Mouse (Mus musculus) heart, embryonic 12.5 days (tissue): ENCODE results near the gene Prkce. TPM values are rescaled to one million over a fixed set of nuclear protein-coding genes. Genes with fewer than 3 reads are reported as not detected.
A peak's percentile ranks its signal among the peaks of the same experiment; 100 is the strongest.

ENCODE experiments used
- ATAC-seq: fragments of 200-750 bp; cut with Nextera tagmentation; 2 replicates; pipeline ENCODE4 v1.8.0; 2017; ENCODE audit warnings: moderate TSS enrichment, moderate library complexity; ENCODE audit not compliant: insufficient number of reproducible peaks, low FRiP score
- H3K27ac ChIP-seq: fragments of 300-500 bp; sonication (generic); 2 replicates; pipeline ENCODE4 v1.5.1; 2016; ENCODE audit warnings: mild to moderate bottlenecking, moderate library complexity; ENCODE audit not compliant: poor library complexity, severe bottlenecking
- H3K27me3 ChIP-seq: fragments of 300-500 bp; sonication (generic); replicated peaks from 2 replicates; pipeline ENCODE4 v1.6.1; 2016; ENCODE audit warnings: mild to moderate bottlenecking, moderate library complexity
- H3K36me3 ChIP-seq: fragments of 300-500 bp; sonication (generic); 2 replicates; pipeline ENCODE4 v1.6.1; 2016; ENCODE audit warnings: mild to moderate bottlenecking, moderate library complexity
- H3K4me1 ChIP-seq: fragments of 300-500 bp; sonication (generic); replicated peaks from 2 replicates; pipeline ENCODE4 v1.6.1; 2016; ENCODE audit warnings: mild to moderate bottlenecking
- H3K4me2 ChIP-seq: fragments of 300-500 bp; sonication (generic); 2 replicates; pipeline ENCODE4 v1.6.1; 2016; ENCODE audit warnings: mild to moderate bottlenecking, moderate library complexity
- H3K4me3 ChIP-seq: fragments of 300-500 bp; sonication (generic); 2 replicates; pipeline ENCODE4 v1.5.1; 2016; ENCODE audit warnings: mild to moderate bottlenecking
- H3K9ac ChIP-seq: fragments of 300-500 bp; sonication (generic); 2 replicates; pipeline ENCODE4 v1.6.1; 2016; ENCODE audit warnings: mild to moderate bottlenecking, moderate library complexity
- H3K9me3 ChIP-seq: fragments of 300-500 bp; sonication (generic); replicated peaks from 2 replicates; pipeline ENCODE4 v1.6.1; 2016; ENCODE audit warnings: mild to moderate bottlenecking, moderate library complexity
- WGBS: fragments of 180-500 bp; shearing (Covaris S2); methylation state at CpG from one replicate; pipeline ENCODE4 v1.1.7; 2016; 5-methylcytosine and 5-hydroxymethylcytosine counted together
- polyA plus RNA-seq: library from polyadenylated mRNA; unstranded; fragments of >200 nt; fragmentation: Nextera tagmentation; extraction: Ambion mirVana; gene quantifications from 2 replicates; pipeline ENCODE4 v1.2.1, GENCODE M21; 2016

Gene Prkce
- polyA plus RNA-seq, 1 experiment from 2014 or later, result 12.0 TPM

DNA sequence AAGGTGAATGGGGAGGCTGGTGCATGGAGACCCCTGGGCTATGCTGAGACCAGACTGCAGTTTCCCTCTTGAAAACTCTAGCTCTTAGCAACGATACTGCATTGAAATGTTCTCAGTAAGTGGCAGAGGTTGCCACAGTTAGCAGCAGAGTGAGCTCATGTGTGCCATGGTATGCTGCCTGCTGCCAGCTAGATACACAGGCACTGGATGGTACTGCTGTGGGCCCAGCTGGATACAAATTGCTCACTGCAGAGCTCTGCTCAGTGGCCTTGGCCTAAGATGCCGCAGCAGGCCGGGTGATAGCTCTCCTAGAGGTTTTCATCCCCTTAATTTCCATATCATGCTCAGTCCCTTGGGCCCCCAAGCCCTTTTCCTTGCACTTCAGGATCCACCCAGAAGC lies 471.7 kb downstream of the Prkce start:
- no peak overlapping the region for H3K4me3 ChIP-seq
- WGBS, result 82% methylated on average over 3 of the region's 3 CpGs

DNA sequence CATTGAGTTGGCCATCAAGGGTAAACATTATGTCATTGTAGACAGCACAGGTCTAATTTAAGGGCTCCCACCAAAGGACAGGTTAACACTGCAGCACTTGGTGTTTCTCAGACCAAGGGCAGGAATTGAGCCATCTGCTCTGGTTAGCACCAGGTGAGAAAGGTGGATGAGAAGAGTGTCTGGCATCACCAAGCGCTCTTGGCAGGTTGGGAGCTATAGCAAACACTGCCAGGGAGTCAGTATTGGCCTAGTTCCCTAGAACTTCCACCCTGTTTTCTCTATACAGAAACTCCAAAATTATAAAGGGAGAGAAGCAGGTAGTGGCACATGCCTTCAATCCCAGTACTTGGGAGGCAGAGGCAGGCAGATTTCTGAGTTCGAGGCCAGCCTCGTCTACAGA lies 479.6 kb downstream of the Prkce start:
- Histone ChIP-seq H3K36me3 (no peaks in the 10 kb centered on the region), H3K4me2 (no peak overlapping the region), H3K4me1 (no peaks in the 10 kb centered on the region), H3K27ac (no peak overlapping the region), H3K9ac (no peak overlapping the region), H3K27me3 (no peaks in the 10 kb centered on the region), H3K4me3 (no peak overlapping the region), H3K9me3 (0 out of 2 replicates have a peak, but pooled peaks cover 4% of the 10 kb centered on the region)
- 91% methylated on average over 3 of the region's 3 CpGs for WGBS
- ATAC-seq, result no peak

More for the DNA sequence above, 471.7 kb downstream of the Prkce start:
- no peak for ATAC-seq
- Histone ChIP-seq H3K27ac (no peak overlapping the region), H3K4me2 (no peak overlapping the region), H3K4me1 (no peaks in the 10 kb centered on the region; the same call in 1 of the 2 replicates), H3K9me3 (no peaks in the 10 kb centered on the region), H3K36me3 (0 out of 2 replicates have a peak, but pooled peaks cover 11% of the 10 kb centered on the region), H3K27me3 (no peaks in the 10 kb centered on the region), H3K9ac (no peak overlapping the region)

DNA sequence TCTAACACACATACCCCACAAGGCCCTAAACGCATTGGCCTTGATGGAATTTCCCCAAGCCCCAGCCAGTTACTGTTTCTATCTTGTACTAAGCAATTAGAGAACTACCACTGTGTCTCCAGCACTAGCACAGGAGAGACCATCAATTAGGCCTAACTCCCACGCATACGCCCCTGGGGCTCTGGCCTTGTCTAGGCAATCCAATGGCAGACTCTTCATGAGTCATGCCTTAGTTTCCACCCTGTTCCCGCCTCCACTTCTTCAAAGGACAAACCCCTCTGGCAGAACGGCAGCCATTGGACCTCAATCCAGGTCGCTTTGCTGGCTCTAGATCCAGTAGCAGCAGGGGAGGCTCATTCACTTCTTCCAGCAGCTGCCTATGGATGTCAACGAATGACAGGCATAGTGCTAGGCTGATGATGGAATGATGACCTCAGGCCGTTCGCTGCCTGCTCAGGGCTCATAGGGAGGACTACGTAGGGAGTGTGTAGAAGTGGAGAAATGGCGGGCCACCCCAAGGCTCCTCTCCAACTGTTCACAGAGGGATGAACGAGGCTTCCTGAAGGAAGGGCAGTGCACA lies 481.4 kb downstream of the Prkce start:
- H3K36me3 ChIP-seq, result no peaks in the 10 kb centered on the region
- H3K27me3 ChIP-seq, result no peaks in the 10 kb centered on the region
- H3K9ac ChIP-seq, result no peak overlapping the region
- no peak overlapping the region for H3K4me2 ChIP-seq
- 0 out of 2 replicates have a peak, but pooled peaks cover 4% of the 10 kb centered on the region for H3K9me3 ChIP-seq
- ATAC-seq, result no peak
- H3K27ac ChIP-seq, result no peak overlapping the region
- no peak overlapping the region for H3K4me3 ChIP-seq
- no peaks in the 10 kb centered on the region for H3K4me1 ChIP-seq
- WGBS, result 86% methylated on average over 12 of the region's 12 CpGs

DNA sequence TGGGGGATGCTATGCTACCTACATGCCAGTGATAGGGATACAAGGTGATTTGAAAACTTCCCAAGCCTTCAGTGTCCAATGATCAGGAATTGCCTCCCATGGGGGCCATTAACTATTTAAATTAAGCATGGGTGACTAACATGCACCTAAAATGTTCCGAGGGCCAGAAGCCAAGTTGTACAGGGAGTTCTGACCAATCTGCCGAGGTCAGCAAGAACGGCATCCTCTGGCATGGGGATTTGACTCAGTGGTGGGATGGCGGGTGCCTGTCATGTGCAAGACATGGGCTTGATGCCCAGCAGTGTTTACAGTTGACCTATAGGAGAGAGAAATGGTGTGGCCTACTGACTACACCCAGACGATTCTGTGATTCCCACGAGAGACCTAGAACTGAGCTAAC lies 482.7 kb downstream of the Prkce start:
- no peaks in the 10 kb centered on the region for H3K27me3 ChIP-seq
- 89% methylated on average over 6 of the region's 6 CpGs for WGBS
- peaks cover 3% of the 10 kb centered on the region; the same call in 1 of the 2 replicates for H3K36me3 ChIP-seq
- H3K9me3 ChIP-seq, result 0 out of 2 replicates have a peak, but pooled peaks cover 4% of the 10 kb centered on the region
- H3K4me2 ChIP-seq, result no peak overlapping the region
- no peak overlapping the region for H3K27ac ChIP-seq
- H3K4me3 ChIP-seq, result no peak overlapping the region
- no peak overlapping the region for H3K9ac ChIP-seq
- H3K4me1 ChIP-seq, result no peaks in the 10 kb centered on the region
- no peak for ATAC-seq

DNA sequence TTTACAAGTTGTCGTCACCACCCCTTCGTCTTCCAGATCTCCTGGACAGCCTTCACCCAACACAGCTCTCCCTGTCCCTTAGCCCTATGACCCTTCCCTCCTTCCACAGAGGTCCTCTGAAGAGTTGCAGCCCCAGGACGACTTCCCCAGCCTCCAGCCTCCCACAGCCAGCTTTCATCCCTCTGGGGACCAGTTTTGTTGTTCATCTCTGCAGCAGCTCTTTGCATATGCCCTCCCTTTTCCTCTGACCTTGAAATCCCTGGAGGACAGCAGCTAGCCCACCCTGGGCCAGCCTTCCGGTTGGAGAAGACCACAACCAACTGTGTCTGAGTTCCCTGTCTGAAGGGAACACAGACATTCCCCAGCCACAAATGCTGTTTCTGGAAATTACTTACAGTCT lies 483.5 kb downstream of the Prkce start:
- Histone ChIP-seq H3K27me3 (no peaks in the 10 kb centered on the region), H3K4me1 (no peaks in the 10 kb centered on the region), H3K9me3 (0 out of 2 replicates have a peak, but pooled peaks cover 4% of the 10 kb centered on the region), H3K9ac (no peak overlapping the region), H3K4me2 (no peak overlapping the region), H3K27ac (no peak overlapping the region), H3K4me3 (no peak overlapping the region), H3K36me3 (peaks cover 3% of the 10 kb centered on the region; the same call in 1 of the 2 replicates)
- ATAC-seq, result no peak
- WGBS, result 56% methylated on average over 4 of the region's 4 CpGs

DNA sequence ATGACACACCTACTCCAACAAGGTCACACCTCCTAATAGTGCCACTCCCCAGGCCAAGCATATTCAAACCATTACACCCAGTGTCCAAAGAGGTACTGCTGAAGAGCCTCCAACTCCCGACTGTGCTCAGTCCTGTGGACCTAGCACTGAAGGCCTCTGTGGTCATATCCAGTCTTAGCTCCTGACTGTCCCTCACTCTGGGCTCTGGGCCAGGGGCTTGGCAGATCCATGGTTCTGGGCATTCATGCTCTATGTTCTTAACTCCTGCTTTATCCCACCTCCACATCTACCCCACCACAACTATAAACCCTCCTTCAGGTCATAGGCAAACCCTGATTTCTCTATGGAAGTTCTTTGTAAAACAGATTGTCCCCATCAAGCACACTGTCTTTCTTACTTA lies 485.2 kb downstream of the Prkce start:
- Histone ChIP-seq H3K4me1 (no peaks in the 10 kb centered on the region), H3K36me3 (peaks cover 3% of the 10 kb centered on the region; the same call in 1 of the 2 replicates), H3K27me3 (no peaks in the 10 kb centered on the region), H3K9ac (no peak overlapping the region), H3K9me3 (no peaks in the 10 kb centered on the region), H3K4me2 (no peak overlapping the region), H3K4me3 (no peak overlapping the region), H3K27ac (no peak overlapping the region)
- 78% methylated on average over 1 of the region's 1 CpGs for WGBS
- no peak for ATAC-seq

DNA sequence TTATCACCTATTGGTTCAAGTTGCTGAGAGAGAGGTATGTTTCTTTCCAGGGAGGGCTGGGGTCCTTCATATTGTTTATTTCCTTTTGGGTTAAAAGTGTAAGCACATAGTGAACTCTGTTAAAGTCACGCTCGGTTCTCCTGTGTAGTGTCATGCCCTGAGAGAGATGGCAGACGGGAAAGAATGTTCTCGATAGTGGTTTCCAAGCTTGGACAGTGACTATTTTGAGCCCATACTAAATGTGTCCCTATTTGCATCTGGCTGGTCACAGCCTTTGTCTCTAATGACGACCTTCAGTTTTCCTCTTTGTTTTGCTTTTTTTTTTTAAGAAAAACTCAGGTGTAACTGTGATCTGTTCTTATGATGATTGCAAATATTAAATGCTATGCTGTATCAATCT lies 488.8 kb downstream of the Prkce start:
- Histone ChIP-seq H3K27ac (no peak overlapping the region), H3K27me3 (no peaks in the 10 kb centered on the region), H3K4me2 (no peak overlapping the region), H3K9me3 (no peaks in the 10 kb centered on the region), H3K36me3 (peaks cover 3% of the 10 kb centered on the region; the same call in 1 of the 2 replicates), H3K4me1 (no peaks in the 10 kb centered on the region), H3K9ac (no peak overlapping the region), H3K4me3 (no peak overlapping the region)
- ATAC-seq, result no peak
- 45% methylated on average over 5 of the region's 5 CpGs for WGBS

DNA sequence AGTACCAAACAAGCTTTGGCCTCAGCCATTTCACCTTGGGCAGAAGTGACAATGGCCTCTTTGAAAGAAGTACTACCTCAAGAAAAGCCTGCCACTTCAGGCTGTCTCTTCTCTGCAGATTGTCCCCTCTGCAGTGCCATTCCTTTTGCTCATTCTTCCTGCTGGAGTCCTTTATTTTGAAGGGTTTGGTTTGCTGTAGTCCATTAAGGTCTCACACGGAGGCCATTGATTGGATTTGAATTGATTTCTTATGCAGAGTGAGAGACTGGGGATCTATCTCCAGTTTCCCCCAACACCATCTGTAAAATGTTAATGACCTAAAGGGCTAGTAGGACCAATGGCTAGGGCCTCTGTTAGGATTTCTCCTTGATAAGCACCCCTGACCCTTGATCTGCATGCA lies 494.7 kb downstream of the Prkce start:
- WGBS, result 64% methylated on average over 1 of the region's 1 CpGs

DNA sequence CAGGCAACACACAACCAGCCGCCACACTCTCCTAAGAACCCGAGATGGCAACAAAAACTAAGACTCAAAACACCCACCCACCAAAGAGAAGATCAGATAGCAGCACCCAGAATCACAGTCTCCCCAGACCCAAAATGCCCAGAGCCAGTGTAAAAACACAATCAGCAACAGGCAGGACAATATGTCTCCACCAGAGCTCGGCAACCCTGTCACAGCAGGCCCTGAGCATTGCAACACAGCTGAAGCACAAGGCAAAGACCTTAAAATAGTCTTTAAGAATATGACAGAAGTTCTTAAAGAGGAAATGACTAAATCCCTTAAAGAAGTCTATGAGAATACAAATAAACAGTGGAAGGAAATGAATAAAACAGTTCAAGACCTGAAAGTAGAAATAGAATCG lies 495.9 kb downstream of the Prkce start:
- no peak overlapping the region for H3K27ac ChIP-seq
- H3K4me3 ChIP-seq, result no peak overlapping the region
- no peaks in the 10 kb centered on the region for H3K36me3 ChIP-seq
- H3K9me3 ChIP-seq, result no peaks in the 10 kb centered on the region
- H3K4me2 ChIP-seq, result no peak overlapping the region
- H3K9ac ChIP-seq, result no peak overlapping the region
- H3K27me3 ChIP-seq, result no peaks in the 10 kb centered on the region
- 68% methylated on average over 4 of the region's 4 CpGs for whole genome bisulfite sequencing
- ATAC-seq, result no peak
- H3K4me1 ChIP-seq, result no peaks in the 10 kb centered on the region

More for the DNA sequence above, 494.7 kb downstream of the Prkce start:
- Histone ChIP-seq H3K9ac (no peak overlapping the region), H3K27me3 (no peaks in the 10 kb centered on the region), H3K9me3 (no peaks in the 10 kb centered on the region), H3K27ac (no peak overlapping the region), H3K36me3 (no peaks in the 10 kb centered on the region), H3K4me2 (no peak overlapping the region), H3K4me3 (no peak overlapping the region), H3K4me1 (no peaks in the 10 kb centered on the region)
- ATAC-seq, result no peak

DNA sequence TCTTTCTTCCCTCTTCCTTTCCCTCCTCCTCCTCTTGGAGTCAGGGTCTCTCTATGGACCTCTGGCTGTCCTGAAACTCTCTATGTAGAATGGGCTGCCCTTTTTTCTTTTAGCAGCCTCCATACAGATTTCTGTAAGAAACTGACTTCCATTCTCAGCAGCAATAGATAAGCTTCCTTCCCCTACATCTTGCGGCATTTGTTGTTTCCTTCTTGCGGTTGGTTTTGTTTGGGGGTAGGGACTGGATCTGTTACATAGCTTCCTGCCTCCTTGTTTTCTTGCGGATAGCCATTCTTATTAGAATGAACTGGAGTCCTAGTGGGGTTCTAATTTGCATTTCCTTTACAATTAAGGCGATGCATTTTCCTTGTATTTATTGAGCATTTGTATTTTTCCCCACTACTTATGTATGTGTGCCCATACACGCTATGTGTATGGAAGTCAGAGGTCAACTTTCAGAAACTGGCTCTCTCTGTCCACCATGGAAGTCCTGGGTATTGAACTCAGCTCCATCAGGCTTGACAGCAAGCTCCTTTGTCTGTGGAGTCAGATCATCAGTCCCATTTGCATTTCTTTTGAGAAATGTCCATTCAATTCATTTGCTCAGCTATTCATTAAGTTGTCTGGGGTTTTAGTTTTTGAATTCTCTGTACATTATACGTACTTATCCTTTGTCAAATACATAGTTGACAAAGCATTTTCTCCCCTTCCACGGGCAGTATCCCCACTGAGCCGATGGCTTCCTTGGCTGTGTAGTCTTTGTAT lies 500.4 kb downstream of the Prkce start:
- Histone ChIP-seq H3K4me2 (no peak overlapping the region), H3K27ac (peak overlapping the region; percentile 14; the same call in 1 of the 2 replicates)
- WGBS, result 76% methylated on average over 8 of the region's 8 CpGs

DNA sequence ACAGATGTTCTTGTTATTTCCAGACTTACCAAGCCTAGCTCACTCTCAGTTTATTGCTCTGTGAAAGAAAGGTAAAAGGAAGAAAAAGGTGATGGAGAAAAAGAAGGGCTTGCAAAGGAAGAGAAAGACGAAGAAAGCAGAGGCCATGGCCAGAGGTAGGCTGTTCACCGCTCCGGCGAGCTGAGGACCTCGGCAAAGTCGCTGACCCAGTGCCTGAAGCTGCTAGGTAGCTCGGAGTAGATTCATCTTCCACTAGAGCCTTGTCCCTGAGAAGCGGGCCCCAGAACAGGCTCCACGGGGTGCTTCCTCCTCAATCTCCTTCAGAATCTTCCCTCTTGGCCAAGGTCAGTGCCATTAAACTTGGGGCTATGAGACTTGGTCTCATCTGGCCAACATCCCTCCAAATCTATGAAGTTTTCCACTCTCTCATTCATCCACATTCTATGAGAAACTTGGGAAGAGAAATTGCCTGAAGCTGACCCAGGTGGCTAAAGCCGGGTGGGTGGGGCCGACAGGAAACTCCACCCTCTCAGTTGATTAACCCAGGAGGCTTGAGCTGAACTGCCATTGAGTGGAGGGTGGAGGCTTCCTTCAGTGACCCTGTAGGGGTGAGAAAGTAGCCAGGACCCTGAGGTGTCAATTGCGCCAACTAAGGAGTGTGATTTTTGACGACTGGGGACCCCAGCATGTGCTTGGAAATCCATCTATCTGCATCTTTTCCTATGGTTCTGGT lies 502.2 kb downstream of the Prkce start:
- 84% methylated on average over 13 of the region's 13 CpGs for WGBS
- peaks cover 18% of the 10 kb centered on the region for H3K4me1 ChIP-seq
- no peak overlapping the region for H3K4me3 ChIP-seq
- no peaks in the 10 kb centered on the region for H3K27me3 ChIP-seq
- no peaks in the 10 kb centered on the region for H3K36me3 ChIP-seq
- H3K9ac ChIP-seq, result no peak overlapping the region
- H3K9me3 ChIP-seq, result no peaks in the 10 kb centered on the region
- no peak for ATAC-seq
- H3K27ac ChIP-seq, result peak overlapping the region; percentile 10; the same call in 1 of the 2 replicates
- no peak overlapping the region for H3K4me2 ChIP-seq

More for the DNA sequence above, 500.4 kb downstream of the Prkce start:
- H3K4me1 ChIP-seq, result peaks cover 15% of the 10 kb centered on the region
- H3K36me3 ChIP-seq, result no peaks in the 10 kb centered on the region
- ATAC-seq, result no peak
- no peak overlapping the region for H3K4me3 ChIP-seq
- no peak overlapping the region for H3K9ac ChIP-seq
- no peaks in the 10 kb centered on the region for H3K9me3 ChIP-seq
- H3K27me3 ChIP-seq, result no peaks in the 10 kb centered on the region
